Mouse (Mus musculus) neutrophil, adult 5-6 weeks (primary cell): Measurements from ENCODE around the gene Tcf7l1. TPM values are rescaled to one million over a fixed set of nuclear protein-coding genes. Genes with fewer than 3 reads are reported as not detected.

Source experiments
- ATAC-seq: fragments of 151-379, 151-347 bp; 2 replicates; pipeline ENCODE4 v1.8.0; 2017; ENCODE audit warnings: mild to moderate bottlenecking, moderate TSS enrichment; ENCODE audit not compliant: insufficient number of reproducible peaks, poor library complexity, low FRiP score, severe bottlenecking; ENCODE audit errors: extremely low read depth
- total RNA-seq: library from RNA; stranded (forward); fragments of 200-1000 nt; gene quantifications from 2 replicates; pipeline ENCODE4 v1.2.3, GENCODE M21; 2017

Gene Tcf7l1
- total RNA-seq, 1 experiment from 2014 or later, result 2.0 TPM

DNA sequence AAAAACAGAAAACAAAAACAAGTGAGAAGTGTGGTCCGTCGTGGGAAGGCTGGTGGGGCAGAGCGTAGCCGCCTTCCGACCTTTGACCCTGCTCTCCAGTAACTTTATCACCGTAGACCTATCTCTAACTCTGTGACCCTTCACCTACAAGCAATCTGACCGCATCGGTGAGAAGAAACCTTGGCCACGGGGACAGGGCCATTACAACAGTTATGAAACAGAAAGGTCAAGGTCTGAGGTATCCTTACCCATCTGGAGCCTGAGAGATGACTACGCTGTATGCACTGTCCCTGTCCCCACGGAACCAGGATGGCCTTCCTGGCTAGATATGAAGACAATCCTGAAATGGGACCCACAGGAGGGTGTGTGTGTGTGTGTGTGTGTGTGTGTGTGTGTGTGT lies 204.9 kb downstream of the Tcf7l1 start:
- no peak for ATAC-seq

DNA sequence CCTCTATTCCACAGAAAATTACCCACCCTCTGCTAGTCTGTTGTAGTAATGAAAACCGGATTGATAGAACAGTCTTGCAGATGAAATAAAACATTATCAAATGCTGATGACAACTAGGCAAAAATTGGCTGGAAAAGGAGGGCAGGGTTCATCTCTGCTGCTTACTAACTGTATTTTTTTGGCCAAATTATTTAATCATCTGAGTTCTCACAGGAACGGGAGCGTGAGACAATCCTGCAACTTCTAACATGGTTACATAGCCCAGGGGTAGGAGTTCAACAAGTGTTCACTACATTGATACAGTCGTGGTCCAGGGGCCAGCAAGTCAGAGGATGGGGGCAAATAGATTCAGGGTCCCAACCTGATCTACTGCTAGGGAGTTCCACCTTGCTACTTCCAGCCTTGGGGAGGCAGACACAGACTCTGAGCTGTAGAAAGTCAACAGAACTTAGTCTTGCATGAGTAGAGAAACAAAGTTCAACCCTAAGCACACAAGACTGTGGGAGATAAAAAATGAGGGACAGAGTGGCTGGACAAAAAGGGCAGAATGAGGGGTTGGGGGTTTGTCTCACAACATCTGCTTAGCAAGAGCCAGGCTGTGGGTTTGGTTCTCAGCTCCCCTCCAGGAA lies 205.7 kb downstream of the Tcf7l1 start:
- no peak for ATAC-seq

DNA sequence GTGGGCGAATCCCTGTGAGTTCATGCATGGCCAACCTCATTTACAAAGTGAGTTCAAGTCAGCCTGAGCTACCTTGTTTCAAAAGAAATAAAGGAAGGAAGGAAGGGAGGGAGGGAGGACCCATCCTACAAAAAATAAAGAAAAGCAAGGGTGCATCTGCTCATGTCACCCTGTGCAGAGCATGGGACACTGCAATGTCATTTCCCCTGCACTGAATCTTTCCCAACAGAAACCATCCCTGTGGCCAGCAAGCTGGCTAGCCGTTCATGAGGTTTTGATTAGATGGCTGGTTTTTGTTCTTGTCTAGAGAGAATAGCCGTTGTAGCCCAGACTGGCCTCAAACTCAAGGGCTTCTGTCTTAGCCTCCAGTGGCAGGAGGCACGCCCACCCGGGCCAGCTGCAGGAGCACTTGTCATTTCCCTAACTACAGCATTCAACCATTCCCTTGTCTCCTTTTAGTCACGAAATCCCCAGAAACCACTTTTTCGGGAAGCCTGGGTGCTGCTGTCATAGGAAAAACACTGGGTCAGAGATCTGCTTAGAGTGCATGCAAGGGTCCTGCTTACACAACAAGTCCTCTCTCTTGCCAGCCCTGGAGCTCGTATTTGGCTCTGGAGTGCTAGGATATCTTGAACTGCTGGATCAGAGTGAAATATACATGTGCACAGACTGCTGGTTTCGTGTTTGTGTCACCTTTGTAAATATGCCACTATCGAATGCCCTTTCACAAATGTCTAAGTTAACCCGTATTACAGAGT lies 207.2 kb downstream of the Tcf7l1 start:
- no peak for ATAC-seq

Other genes with a start within 250 kb of the Tcf7l1 start
- gene Capg, start 244.9 kb downstream of the Tcf7l1 start, total RNA-seq, result 145 and 178 TPM in 2 replicates
- 8.7 and 10.5 TPM in 2 replicates for gene Elmod3, start 190.8 kb downstream of the Tcf7l1 start, total RNA-seq
- gene Retsat, start 190.8 kb downstream of the Tcf7l1 start, total RNA-seq, result 1.2 and 1.5 TPM in 2 replicates
- gene Tgoln1, start 172.3 kb downstream of the Tcf7l1 start, total RNA-seq, result 104 and 120 TPM in 2 replicates
- gene Kcmf1, start 110.7 kb upstream of the Tcf7l1 start, total RNA-seq, result 123 and 149 TPM in 2 replicates
- 879 and 1,181 TPM in 2 replicates for gene Tmsb10, start 169.5 kb upstream of the Tcf7l1 start, total RNA-seq